Mouse (Mus musculus) left cerebral cortex, adult 18-20 months (tissue): ENCODE measurements around the gene Rac2. TPM values are rescaled to one million over a fixed set of nuclear protein-coding genes. Genes with fewer than 3 reads are reported as not detected.

Source experiments
- DNase-seq, 2 experiments: peaks; one replicate each; pipeline ENCODE4 v3.0.0; 2021 to 2022; ENCODE audit warnings: low spot score in 2 of 2, mixed read lengths in 1 of 2
- long read RNA-seq, 2 experiments: library from polyadenylated mRNA; stranded (forward); transcript quantifications; one replicate each; pipeline ENCODE4 v2.0.0; 2021
- total RNA-seq, 2 experiments: library from RNA; stranded (reverse); gene quantifications; 2 replicates each; pipeline ENCODE4 v1.2.3; 2021

Rac2 gene
- 1 to 10 TPM; 2.9 to 4.6 TPM for total RNA-seq
- long read RNA-seq, experiment 1, partial matches to known transcripts = 0 of 3 reads
- long read RNA-seq, experiment 1, other reads (novel, unspliced or antisense) = 0 of 3 reads
- long read RNA-seq, experiment 2, partial matches to known transcripts = 0 of 3 reads
- long read RNA-seq, experiment 2, other reads (novel, unspliced or antisense) = 0 of 3 reads

DNA sequence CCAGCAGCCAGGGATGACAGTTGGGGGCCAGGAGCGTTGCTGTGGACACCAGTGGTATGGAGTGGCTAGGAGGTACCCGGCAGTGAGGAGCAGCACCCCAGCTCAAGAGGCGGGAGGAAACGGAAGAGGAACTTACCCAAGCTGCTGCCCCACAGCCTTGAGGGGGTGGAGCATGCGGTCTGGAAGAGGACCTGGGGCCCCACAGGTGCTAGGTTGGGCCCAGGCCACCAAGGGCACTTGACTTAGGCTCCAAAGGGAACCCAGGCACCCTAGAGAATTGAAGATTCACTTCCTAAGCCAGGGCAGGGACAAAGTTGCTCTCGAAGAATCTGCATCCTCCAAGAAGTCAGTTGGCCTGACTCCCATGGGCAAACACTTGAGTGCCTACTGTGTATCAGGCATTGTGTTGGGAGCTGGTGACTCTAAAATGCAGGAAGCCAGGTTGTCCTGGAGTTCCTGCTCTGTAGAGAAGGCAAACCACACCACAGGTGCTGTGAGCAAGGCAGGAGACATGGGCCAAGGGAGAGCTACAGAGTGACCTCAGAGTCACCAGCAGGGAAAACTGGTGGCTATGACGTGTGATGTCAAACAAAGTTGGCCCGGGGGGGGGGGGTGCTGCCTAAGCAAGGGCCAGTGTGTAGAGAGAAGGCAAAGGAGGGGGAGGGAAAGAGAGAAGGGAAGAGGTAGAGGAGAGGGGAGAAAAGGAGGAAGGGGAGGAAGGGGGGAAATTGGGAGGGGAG is at the start of gene Rac2:
Gene Rac2, minus strand, starts transcription at position 126 of the 740 bp plus-strand sequence.
- DNase-seq = no peak

DNA sequence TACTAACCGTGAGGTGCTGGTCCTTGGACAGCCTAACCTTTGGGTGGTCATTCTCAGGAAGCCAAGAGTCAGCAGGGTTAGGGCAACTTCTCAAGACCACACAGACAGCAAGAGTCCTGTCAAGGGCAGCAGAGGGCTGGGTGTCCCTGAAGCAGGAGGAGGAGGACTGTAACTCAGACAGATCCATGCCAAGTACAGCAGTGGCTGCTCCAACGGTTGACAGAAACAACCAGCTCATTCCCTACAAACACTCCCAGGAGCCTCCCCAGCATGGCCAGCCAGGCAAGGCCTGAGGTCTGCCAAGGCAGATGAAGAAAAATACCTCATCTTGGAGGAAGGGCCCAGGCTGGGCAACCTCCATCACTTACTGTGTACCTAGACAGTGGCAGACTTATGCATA is 44.4 kb upstream of the Rac2 start:
- no peak for DNase-seq

DNA sequence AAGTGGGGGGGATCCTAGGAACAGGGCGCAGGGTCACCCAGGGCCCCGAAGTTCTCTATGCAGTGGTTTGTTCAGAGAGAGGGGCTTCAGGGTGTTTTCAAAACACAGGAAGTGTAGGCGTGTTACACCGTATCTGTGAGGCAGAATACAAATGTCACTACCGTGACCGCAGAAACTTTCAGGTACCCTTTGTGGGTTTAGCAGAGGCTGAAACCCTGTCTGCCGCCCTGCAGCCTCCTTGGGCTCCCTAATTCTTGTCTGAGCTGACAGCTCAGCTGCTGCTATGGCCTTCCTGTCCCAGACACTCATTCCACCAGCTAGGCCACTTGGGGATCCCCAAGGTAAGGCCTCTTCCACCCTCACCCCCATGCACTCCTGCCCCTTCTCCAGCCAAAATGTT is 42.0 kb upstream of the Rac2 start:
- no peak for DNase-seq

DNA sequence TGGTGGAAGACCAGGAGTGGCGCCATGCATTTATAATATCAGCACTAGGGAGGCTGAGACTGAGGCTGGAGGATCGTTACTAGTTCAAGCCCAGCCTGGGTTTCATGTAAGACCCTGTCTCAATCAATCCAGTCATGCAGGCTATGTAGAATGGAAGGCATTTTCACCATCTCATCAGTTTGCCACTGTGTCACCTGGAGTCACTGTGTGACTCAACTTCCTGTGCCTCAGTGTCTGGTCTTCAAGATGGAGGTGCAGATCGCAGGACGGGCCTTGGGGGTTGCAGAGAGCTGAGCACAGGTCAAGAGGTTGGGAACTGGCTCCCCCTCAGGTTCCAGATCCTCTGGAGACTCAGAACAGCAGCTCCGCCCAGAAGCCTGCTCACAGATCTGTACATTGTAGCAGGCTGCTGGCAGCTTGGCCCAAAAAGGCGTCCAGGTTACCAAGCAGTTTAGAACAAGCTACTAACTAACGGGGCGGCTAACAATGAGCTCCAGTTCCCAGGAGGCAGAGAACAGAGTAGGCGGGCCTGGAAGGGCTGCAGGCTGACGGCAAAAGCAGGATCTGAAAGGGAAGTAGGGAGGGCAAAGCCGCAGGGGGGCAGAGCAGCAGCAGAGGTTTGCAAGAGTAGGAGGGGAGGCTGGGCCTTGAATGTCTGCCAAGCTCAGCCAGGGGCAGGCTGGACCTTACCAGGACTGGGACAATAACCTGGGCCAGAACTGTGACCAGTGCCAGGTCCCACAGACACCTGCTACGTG is 38.3 kb upstream of the Rac2 start:
- DNase-seq = peak; percentile 33 to 71

DNA sequence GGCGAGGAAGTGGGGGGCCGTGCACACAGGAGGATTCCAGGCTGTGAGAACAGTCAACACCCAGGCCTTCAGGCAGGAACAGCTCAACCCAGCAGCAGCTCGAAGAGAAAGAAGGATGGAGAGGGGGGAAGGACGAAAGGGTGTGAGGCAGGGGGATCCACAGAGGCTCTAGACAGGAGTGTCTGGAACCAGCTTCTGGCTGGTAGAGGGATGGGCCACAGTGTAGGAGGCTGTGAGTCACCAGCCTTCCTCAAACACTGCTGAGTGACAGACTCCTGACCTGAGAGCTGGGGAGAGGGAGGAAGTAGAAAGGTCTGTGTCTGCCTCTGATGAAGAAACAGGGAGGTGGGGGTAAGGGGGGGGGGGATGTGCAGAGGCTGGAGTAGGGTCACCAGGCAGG is 34.9 kb upstream of the Rac2 start:
- DNase-seq = peak in 1 of 2 experiments; percentile 36

DNA sequence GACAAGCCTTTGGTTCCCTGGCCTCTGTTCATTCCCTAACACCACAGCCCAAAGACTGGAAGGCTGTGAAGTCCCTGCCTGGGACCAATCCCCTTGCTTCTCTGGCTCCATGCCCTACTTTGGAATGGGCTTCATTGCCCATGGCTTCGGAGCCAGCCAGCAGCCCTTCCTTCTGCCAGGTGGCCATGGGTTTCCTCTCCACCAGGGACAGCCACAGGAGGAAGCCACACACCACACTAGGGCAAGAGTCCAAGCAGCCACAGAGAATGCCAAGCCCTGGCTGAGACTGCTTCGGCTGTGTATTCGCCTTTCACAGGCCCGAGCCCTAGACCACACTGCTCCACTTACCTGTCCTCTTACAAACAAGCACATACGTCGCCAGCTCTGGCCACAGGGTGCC is 33.5 kb upstream of the Rac2 start:
- no peak for DNase-seq

DNA sequence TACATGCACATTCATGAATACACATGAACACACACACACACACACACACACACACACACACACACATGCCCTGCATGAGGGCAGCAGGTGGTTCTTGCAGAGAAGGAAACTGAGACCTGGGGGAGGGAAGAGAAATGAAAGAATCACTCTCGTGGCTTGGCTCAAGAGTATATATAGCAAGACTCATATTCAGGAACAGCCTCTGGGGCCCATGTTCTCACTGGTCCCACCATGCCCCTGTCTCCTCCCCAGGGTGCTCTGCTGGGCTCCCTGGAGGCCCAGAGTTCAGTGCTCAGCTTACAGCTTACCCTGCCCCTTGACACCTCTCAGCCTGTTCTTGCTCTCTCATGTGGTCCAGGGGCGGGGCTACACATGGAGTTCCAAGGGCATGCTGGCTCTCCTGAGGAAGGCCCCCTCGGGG is 32.8 kb upstream of the Rac2 start:
- no peak for DNase-seq

DNA sequence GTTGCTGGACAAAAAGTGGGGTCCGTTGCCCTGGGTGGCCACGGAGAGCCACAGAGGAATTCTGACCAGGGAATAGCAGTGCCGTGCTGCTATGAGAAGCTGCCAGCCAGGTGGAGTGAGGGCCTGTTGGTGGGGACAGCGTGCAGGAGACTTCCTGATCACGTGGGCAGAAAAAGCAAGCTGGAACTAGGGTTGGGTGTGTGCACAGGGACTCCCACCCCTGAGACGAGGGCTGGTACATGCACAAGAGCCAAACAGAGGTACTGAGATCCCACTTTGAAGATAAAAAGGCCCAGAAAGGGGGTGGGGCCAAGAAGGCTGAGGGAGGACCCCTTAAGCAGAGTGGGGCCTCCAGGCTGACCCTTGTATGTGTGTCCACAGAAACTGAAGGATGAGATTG is 31.7 kb upstream of the Rac2 start:
- DNase-seq = no peak

DNA sequence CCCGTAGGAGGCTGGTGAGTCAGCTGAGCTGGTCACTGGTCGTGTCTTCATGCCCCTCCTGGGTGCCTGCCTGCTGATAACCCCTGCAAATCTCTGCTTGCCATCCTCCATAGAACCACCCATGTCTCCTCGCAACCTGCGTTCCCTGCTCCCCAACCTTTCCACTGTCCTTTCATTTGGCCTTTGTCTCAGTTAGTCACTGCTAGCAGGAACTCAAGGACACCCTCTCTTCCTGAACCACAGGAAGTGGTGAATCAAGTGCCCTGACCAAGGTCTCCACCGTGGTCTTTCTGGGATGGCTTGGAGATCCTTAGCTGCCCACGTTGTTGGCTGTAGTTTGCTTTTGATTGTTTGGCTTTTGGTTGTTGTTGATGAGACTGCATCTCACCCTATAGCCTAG is 28.6 kb upstream of the Rac2 start:
- DNase-seq = no peak

DNA sequence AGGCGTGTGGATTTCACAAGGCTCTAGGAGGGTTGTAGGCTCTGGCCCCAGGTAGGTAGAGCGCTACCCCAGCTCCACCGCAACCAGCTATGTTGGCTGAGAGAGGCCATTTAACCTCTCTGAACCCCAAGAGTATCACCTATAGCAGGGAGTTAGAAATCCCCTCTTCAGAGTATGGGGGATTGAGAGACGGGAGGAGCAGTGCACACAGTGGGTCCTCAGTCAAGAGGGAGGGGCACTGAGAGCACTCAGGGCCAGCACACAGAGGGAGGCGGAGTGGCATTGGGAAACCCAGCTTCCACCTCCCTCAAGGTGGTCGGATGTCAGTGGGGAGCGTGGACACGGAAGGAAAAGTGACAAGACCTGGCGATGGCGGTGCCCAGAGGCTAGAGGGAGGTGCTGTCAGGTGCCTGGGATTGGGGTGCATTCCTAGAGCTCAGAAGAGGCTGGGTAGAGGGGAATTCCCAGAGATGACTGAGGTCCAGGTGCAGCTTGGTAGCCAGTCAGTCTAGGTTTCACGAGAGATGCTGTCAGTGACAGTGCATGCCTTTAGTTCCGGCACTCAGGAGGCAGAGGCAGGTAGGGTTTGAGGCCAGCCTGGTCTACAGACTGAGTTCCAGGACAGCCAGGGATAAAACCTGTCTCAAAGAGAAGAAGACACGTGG is 27.1 kb upstream of the Rac2 start:
- no peak for DNase-seq

DNA sequence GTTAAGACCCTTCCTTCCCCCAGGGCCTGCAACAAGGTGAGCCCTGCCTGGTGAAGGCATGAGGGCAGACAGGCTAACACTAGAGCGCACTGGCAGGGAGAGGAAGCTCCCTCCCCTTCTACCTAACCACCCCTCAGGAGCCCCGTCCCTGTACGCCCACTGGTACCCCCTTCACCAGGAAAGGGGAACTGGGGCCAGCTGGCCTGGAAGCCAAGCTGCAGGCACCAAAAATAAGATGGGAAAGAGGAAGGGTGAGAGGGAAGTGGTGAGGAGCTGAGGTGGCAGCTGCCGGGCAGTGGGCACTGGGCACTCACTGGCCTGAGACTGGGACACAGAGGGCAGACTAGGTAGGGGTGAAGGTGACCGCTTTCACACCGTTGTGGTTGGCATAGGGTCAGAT is 26.5 kb upstream of the Rac2 start:
- DNase-seq = no peak

DNA sequence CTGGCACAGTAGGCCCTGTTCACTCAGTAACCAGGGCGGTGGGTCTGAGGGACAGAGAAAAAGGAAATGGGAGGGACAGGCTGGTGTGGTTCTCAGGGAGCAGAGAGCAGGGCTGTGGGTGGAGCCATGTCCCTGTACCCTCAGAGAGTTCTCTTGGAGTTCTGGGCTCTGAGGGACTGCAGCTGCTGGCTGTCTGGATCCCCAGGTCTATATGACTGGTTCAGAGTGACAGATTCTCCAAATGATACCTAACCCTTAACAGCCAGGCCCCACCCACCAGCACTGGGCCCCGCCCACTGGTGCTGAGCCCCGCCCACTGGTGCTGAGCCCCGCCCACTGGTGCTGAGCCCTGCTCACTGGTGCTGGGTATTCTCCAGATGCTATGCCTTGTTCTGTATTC is 25.1 kb upstream of the Rac2 start:
- DNase-seq = no peak

DNA sequence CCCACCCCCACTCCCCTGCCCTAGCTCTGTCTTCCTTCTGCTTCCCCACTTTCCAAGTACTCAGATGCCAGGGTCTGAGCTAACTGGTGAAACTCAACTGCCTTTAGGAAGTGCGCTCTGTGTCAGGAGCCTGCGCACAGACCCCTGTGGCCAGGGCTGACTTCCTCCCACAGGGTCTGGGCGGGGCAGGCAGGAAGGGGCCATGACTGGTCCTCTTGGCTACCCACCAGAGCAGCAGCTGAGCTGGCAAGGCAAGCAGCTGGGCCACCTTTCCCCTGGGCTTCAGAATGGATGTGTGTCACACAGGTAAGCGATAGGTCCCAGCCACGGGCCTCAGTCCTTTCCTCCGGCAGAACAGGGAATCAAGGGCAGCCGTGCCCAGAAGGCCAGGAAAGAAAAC is 24.3 kb upstream of the Rac2 start, which contains the start of gene Cyth4:
Gene Cyth4, plus strand, starts transcription at position 134 of the 400 bp plus-strand sequence.
- DNase-seq = no peak

DNA sequence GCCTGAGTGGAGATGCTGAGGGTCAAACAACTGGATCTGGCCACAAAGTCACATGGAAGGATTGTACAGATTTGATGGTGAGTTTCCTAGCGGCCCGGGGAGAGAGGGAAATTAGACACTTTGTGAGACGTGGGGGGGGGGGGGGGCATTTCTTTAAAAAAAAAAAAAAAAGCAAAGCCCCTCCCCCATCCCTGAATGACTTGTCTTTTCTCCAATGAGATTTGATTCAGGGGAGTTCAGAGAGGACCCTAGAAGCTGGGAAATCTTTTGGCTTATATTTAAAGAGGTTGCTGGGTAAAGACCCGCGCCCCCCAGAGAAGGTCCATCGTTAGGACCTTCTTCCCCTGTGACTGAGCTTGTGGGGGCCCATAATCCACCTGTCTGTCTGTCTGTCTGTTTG is 23.9 kb upstream of the Rac2 start:
- DNase-seq = no peak

DNA sequence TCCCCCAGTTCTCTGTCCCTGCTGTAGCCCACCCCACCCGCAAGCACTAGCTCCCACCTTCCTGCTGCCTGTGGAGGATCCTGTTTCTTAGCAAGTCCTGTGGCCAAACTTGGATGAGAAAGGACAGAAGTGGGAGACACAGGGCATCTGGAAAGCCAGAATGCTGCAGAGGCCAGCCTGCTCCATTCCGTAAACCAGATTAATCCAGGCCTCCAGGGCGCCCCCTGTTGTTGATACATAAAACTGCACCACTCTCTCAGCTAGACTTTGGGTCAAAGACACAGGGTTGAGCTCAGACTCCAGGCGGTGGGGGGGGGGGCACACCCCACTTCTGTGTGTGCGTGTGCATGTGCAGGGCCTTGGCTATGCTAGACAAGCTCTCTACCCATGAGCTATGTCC is 22.9 kb upstream of the Rac2 start:
- DNase-seq = no peak

DNA sequence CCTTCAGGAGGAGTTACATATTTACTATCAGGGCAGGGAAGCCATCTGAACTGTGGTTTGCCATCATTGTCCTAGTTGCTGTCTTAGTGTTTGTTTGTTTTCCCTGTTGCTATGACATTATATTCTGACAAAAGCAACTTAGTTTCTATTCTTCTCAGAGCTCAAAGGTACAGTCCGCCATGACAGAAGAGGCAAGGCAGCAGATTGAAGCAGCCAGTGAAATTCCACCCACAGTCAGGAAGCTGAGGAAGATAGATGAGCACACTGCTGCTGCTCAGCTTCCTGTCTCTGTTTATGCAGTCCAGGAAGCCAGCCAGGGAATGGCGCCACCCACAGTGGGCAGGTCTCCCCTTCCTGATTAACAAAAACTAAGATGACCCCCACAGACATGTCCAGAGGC is 22.2 kb upstream of the Rac2 start:
- no peak for DNase-seq

DNA sequence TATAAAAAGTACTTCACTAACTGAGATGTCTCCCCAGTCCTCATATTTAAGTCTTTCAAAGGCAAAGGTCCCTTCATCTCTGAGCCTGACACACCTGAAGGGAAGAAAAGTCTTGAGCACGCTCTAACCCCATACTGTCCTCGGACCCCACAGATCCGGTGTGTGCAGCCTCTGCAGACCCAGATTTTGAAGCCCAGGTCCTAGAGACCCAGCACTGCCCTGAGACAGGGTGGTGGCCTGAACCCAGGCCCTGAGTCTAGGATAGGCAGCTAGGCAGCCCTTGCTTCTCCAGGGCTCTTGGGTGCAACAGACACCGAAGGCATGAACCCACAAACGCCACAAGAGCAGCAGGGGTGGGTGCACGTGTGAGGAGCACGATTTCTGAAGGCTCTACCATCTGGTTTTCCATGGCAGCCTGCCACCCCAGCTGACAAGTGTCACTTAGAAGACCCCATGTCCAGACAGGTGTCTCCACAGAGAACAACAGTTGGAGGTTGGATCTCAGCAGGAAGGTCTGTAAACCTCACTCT is 21.4 kb upstream of the Rac2 start:
- no peak for DNase-seq

DNA sequence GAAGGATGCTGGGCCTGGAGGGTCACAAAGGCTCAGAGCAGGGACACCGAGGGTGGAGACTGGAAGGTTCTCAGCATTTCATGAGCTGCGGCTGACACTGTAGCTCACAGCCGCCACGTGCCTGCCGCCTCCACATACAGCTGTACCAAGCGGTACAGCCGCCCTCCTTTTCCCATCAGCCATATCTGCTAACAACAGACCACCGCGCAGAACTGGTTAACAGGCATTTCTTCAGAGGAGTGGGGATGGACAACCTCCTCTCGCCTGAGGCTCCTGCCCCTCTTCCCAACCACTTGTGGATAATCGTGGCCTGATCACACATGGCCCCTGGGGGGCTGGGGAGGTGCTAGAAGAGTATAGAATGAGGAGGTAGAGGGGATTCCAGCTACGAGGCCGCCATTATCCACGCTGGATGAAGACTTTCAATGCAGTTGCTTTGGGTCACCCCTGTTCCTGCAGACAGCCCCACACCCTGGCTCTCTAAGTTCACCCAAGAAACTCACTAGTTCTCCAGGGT is 19.9 kb upstream of the Rac2 start:
- DNase-seq = no peak

DNA sequence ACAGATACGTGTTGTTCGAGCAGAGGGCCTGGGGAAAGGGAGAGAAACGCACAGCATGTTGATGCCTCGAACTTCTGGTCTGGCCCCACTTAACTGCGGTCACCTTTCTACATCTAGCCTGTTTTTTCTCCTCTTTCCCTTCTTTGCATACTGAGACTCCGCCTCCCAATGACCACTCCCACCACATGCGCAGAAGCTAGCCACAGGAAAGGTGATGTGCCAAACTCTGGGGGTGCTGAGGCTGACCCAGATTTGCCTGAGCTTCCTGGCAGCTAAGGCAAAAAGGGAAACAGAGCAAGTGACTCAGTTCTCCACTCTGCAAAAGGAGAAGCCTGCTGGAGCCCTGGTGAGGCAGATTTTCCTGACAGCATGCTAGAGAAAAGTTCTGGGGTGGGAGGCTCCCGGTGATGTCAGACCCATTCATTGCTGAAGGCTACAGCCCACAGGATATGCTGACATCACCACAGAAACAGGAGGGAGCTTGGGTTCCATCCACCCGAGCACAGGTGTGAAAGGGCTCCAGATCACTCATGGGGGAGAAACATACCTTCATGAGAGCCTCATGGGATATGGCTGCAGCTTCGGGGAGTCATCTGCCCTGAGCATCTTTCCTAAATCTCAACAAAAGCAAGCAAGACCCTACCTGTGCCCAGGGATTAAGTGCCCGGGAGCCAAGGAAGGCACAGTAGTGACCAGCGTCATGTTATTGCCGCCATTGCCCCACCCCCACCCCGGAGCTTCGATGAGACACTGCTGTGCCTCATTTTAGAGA is 19.3 kb upstream of the Rac2 start:
- no peak for DNase-seq

DNA sequence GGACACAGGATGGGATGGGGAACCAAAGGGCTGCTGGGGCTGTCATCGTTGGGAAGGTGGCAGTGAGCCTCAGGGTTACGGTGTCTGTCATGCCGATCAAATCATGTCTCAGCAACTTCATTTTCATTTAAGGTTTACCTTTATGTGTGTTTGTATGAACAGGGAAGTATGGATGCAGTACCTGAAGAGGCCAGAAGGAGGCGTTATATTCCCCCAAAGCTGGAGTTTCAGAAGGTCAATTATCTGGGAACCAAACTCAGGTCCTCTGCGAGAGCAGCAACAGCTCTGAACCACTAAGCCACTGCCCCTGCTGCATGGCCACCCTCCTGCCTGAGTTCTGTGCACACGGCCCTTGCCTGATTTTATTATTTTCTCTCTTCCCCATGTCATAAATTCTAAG is 18.2 kb upstream of the Rac2 start:
- DNase-seq = no peak

DNA sequence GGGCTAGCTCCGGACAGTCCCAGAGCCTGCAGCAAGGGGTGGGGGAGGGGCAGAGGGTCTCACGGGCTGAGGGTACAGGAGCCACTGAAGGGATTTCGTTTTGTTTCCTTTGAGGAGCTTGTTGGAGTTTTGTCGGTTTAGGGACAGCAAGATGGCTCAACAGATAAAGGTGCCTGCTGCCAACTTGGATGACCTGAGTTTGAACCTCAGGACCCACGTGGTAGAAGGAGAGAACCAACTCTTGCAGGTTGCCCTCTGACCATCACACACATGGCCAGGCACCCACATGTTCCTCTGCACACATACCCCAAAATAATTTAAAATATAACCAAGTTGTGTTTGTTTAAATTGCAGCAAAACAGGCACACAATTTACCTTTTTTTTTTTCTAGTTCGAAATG is 17.4 kb upstream of the Rac2 start:
- DNase-seq = no peak
